Mouse (Mus musculus) intestine, postnatal 0 days (tissue): Measurements from ENCODE around the gene B9d2. TPM values are rescaled to one million over a fixed set of nuclear protein-coding genes. Genes with fewer than 3 reads are reported as not detected.

Experiments
- ATAC-seq: fragments of 200-750 bp; cut with Nextera tagmentation; 2 replicates; pipeline ENCODE4 v1.8.0; 2017; ENCODE audit warnings: mild to moderate bottlenecking, moderate TSS enrichment, moderate library complexity
- H3K27ac ChIP-seq: fragments of 300-500 bp; sonication (generic); 2 replicates; pipeline ENCODE4 v1.5.1; 2014; ENCODE audit warnings: mild to moderate bottlenecking, low read depth, low read length, moderate library complexity
- H3K27me3 ChIP-seq: fragments of 300-500 bp; sonication (generic); replicated peaks from 2 replicates; pipeline ENCODE4 v1.6.1; 2014; ENCODE audit warnings: low read length, mixed read lengths; ENCODE audit not compliant: control insufficient read depth, insufficient read depth
- H3K36me3 ChIP-seq: fragments of 300-500 bp; sonication (generic); 2 replicates; pipeline ENCODE4 v1.6.1; 2014; ENCODE audit warnings: mild to moderate bottlenecking, moderate library complexity; ENCODE audit not compliant: control insufficient read depth, insufficient read depth
- H3K4me1 ChIP-seq: fragments of 300-500 bp; sonication (generic); replicated peaks from 2 replicates; pipeline ENCODE4 v1.6.1; 2014; ENCODE audit warnings: antibody characterized with exemption, low read length, mixed read lengths; ENCODE audit not compliant: control insufficient read depth, insufficient read depth
- H3K4me2 ChIP-seq: fragments of 300-500 bp; sonication (generic); replicated peaks from 2 replicates; pipeline ENCODE4 v1.6.1; 2014; ENCODE audit warnings: low read depth, mild to moderate bottlenecking, moderate library complexity
- H3K4me3 ChIP-seq: fragments of 300-500 bp; sonication (generic); 2 replicates; pipeline ENCODE4 v1.5.1; 2014; ENCODE audit warnings: low read depth, low read length
- H3K9ac ChIP-seq: fragments of 300-500 bp; sonication (generic); 2 replicates; pipeline ENCODE4 v1.6.1; 2014; ENCODE audit warnings: mild to moderate bottlenecking, low read depth, low read length
- H3K9me3 ChIP-seq: fragments of 300-500 bp; sonication (generic); 2 replicates; pipeline ENCODE4 v1.6.1; 2016; ENCODE audit warnings: mixed run types; ENCODE audit not compliant: control insufficient read depth
- CTCF ChIP-seq: sonication (generic); IDR thresholded peaks from 2 replicates; pipeline ENCODE4 v1.5.1; 2016; ENCODE audit warnings: low read depth, mild to moderate bottlenecking, control low read depth, antibody characterized with exemption, moderate library complexity
- WGBS: fragments of 180-500 bp; shearing (Covaris S2); extraction: QIAGEN DNeasy Blood & Tissue Kit; methylation state at CpG from one replicate; pipeline ENCODE4 v1.1.7; 2014; 5-methylcytosine and 5-hydroxymethylcytosine counted together
- polyA plus RNA-seq: library from polyadenylated mRNA; unstranded; fragments of >200 nt; fragmentation: Nextera tagmentation; extraction: Ambion mirVana; gene quantifications from 2 replicates; pipeline ENCODE4 v1.2.1, GENCODE M21; 2015

Gene B9d2
- polyA plus RNA-seq, 1 experiment from 2014 or later: 12.4 TPM

DNA sequence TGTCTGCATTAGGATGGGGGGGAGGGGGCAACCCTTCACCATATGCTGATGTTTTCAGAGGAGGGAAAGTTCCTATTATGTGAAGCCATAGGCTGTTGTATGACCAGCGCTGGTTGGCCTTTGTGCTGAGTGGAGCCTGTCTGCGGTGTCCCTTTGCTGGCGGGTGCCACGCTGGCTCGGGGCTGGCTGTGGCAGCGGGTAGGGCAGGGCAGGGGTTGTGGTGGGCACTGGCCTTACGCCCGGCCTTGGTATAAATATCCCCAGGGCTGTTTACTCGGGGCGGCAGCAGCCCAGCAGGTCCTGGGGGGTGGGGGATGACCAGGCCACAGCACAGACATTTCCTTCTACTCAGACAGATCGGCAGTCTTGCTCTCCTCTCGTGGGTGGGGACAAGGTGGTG, 29.4 kb downstream of the B9d2 start:
- Histone ChIP-seq H3K4me1 (0 out of 2 replicates have a peak, but pooled peaks cover 6% of the 10 kb centered on the region), H3K27ac (no peak overlapping the region), H3K9ac (peak overlapping the region; percentile 23; the same call in 1 of the 2 replicates), H3K36me3 (peaks cover 28% of the 10 kb centered on the region), H3K4me3 (no peak overlapping the region), H3K4me2 (0 out of 2 replicates have a peak overlapping the region, but pooled peaks have one; percentile 21), H3K9me3 (no peaks in the 10 kb centered on the region), H3K27me3 (no peaks in the 10 kb centered on the region)
- TF ChIP-seq CTCF: no peak
- WGBS: 19% methylated on average over 12 of the region's 12 CpGs
- no peak for ATAC-seq

DNA sequence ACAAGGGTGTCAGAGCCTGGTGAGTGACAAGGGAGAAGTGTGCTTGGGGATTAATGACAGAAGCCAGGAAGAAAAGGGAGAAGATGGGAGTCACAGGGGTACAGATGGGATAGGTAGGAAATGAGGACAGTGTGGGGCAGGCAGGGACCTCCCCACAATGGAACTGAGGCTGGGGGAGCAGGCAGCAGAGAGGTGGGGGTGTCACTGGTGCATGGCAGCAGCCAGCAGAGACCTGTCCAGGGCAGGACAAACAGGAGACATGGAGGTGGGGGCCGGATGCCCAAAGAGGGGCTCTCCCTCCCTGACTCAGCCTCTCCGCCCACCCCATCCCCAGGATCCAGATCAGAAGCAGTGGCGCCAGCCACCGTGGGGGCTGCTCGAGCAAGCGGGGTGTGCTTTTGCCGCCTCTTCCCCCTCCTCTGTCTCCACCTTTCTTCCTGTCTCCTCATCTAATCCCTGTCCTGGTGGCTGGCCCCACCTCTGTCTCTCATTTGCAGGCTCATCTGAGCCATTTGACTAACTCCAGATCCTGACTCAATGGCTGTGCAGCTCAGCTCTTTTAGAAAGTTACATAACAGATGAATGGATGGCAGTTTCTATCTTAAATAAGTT, 30.0 kb downstream of the B9d2 start:
- TF ChIP-seq CTCF: no peak
- 3% methylated on average over 5 of the region's 7 CpGs for WGBS
- no peak for ATAC-seq

DNA sequence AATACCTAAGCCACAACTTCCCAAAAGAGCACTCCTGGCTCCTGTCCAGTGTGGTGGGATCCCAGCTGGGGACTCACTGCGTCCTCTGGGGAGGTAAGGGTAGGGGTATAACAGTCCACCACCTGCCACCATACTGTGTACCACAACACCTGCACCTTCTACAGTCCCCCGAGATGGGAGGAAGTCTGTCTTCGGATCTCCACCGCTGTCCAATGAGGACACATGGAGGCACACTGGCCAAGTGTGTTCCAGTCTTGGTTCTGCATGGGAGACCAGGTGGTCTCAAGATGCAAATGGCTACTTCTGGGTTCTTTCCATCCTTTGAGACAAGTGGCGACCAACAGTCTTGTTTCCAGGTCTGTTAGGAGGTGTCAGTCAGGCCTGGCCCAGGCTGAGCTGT, 30.6 kb downstream of the B9d2 start:
- Histone ChIP-seq H3K9ac (no peak overlapping the region), H3K4me2 (no peak overlapping the region), H3K27me3 (no peaks in the 10 kb centered on the region), H3K4me3 (no peak overlapping the region), H3K36me3 (peaks cover 40% of the 10 kb centered on the region), H3K4me1 (0 out of 2 replicates have a peak, but pooled peaks cover 6% of the 10 kb centered on the region), H3K9me3 (no peaks in the 10 kb centered on the region), H3K27ac (no peak overlapping the region)
- TF ChIP-seq CTCF: no peak
- 73% methylated on average over 5 of the region's 5 CpGs for WGBS
- ATAC-seq: no peak

More for the DNA sequence above, 30.0 kb downstream of the B9d2 start:
- Histone ChIP-seq H3K27ac (no peak overlapping the region), H3K9ac (peak overlapping the region; percentile 23; the same call in 1 of the 2 replicates), H3K27me3 (no peaks in the 10 kb centered on the region), H3K4me3 (no peak overlapping the region), H3K36me3 (peaks cover 34% of the 10 kb centered on the region), H3K4me2 (0 out of 2 replicates have a peak overlapping the region, but pooled peaks have one; percentile 1), H3K9me3 (no peaks in the 10 kb centered on the region), H3K4me1 (0 out of 2 replicates have a peak, but pooled peaks cover 6% of the 10 kb centered on the region)

DNA sequence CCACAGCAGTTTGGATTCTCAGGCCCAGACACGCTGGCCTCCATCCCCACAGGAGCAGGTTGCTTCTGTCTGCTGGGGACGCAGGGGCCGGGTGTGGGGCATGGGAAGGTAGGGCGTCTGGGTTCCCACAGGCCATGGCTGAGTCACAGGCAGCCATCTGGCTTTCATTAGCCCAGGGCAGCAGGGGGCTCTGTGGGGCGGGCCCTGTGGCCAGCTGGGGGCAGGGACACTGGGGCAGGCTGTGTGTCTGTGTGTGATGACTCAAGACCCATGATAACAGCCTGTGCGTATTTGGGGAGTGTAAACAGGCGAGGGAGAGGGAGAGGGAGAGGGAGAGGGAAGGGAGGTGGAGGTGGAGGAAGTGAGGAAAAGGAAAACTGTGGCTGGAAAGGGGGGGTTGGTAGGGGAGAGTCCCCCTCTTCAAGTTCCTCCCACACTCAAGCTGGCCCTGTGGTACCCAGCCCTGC, 31.2 kb downstream of the B9d2 start:
- Histone ChIP-seq H3K4me1 (0 out of 2 replicates have a peak, but pooled peaks cover 6% of the 10 kb centered on the region), H3K9me3 (no peaks in the 10 kb centered on the region), H3K36me3 (peaks cover 44% of the 10 kb centered on the region), H3K4me2 (no peak overlapping the region), H3K4me3 (no peak overlapping the region), H3K9ac (no peak overlapping the region), H3K27ac (no peak overlapping the region), H3K27me3 (no peaks in the 10 kb centered on the region)
- ATAC-seq: 0 out of 2 replicates have a peak, but pooled peaks have one; percentile 10
- TF ChIP-seq CTCF: no peak
- WGBS: 33% methylated on average over 7 of the region's 7 CpGs

DNA sequence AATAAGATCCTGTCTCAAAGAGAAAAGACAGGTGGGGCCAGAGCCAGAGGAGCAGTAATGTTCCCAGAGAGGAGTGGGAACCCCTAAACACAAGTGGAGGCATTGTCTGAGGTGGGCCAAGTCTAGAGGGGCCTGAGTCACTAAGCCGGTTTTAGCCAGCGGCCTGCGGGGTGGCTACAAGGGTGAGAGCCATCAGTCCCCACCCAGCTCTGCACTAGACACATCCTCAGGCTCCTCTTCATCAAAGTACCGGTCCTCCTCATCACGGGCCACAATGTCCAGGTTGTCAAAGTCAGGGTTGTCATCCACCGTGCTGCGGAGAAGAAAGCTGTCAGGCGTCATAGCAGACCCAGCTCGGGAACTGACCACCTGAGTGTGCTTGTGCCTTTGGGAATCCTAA, 32.2 kb downstream of the B9d2 start:
- no peaks in the 10 kb centered on the region for H3K9me3 ChIP-seq
- no peak overlapping the region for H3K27ac ChIP-seq
- 84% methylated on average over 9 of the region's 9 CpGs for WGBS
- no peaks in the 10 kb centered on the region for H3K27me3 ChIP-seq
- no peak overlapping the region for H3K4me2 ChIP-seq
- H3K4me1 ChIP-seq: 0 out of 2 replicates have a peak, but pooled peaks cover 6% of the 10 kb centered on the region
- TF ChIP-seq CTCF: no peak
- no peak overlapping the region for H3K4me3 ChIP-seq
- ATAC-seq: no peak
- peaks cover 44% of the 10 kb centered on the region for H3K36me3 ChIP-seq
- H3K9ac ChIP-seq: no peak overlapping the region

DNA sequence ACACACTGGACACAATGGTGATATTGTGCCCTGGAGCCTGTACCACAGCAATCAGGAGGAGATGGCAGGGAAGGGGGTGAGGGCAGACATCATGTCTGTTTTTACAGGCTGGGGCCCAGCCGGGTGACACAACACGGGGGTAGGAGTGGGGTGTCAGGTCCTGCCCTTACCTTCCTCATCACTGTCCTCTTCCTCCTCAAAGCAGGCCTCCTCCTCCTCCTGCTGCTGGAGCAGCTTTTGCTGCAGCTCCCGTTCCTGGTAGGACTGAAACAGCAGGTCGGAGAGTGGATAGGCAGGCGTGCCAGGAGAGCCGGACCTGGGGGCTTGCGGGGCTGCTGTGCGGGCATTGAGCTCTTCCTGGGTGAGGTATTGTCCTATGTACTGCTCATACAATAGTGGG, 34.0 kb downstream of the B9d2 start:
- Histone ChIP-seq H3K4me3 (no peak overlapping the region), H3K9ac (no peak overlapping the region), H3K36me3 (peaks cover 44% of the 10 kb centered on the region), H3K4me2 (no peak overlapping the region), H3K27me3 (no peaks in the 10 kb centered on the region), H3K27ac (no peak overlapping the region), H3K9me3 (no peaks in the 10 kb centered on the region), H3K4me1 (peaks cover 6% of the 10 kb centered on the region; the same call in 1 of the 2 replicates)
- WGBS: 92% methylated on average over 8 of the region's 8 CpGs
- no peak for ATAC-seq
- TF ChIP-seq CTCF: no peak
